Mouse (Mus musculus) liver, embryonic 12.5 days (tissue): ENCODE results near the gene Btaf1. TPM values are rescaled to one million over a fixed set of nuclear protein-coding genes. Genes with fewer than 3 reads are reported as not detected.

Source experiments
- ATAC-seq: fragments of 200-750 bp; cut with Nextera tagmentation; 2 replicates; pipeline ENCODE4 v1.8.0; 2017; ENCODE audit warnings: moderate number of reproducible peaks, mild to moderate bottlenecking, moderate library complexity
- H3K27ac ChIP-seq: fragments of 300-500 bp; sonication (generic); 2 replicates; pipeline ENCODE4 v1.5.1; 2016; ENCODE audit warnings: mild to moderate bottlenecking
- H3K27me3 ChIP-seq: fragments of 300-500 bp; sonication (generic); replicated peaks from 2 replicates; pipeline ENCODE4 v1.6.1; 2016; ENCODE audit warnings: mild to moderate bottlenecking, moderate library complexity
- H3K36me3 ChIP-seq: fragments of 300-500 bp; sonication (generic); 2 replicates; pipeline ENCODE4 v1.6.1; 2016; ENCODE audit warnings: mild to moderate bottlenecking, moderate library complexity
- H3K4me1 ChIP-seq: fragments of 300-500 bp; sonication (generic); 2 replicates; pipeline ENCODE4 v1.6.1; 2016
- H3K4me2 ChIP-seq: fragments of 300-500 bp; sonication (generic); 2 replicates; pipeline ENCODE4 v1.6.1; 2016; ENCODE audit warnings: mild to moderate bottlenecking, moderate library complexity
- H3K4me3 ChIP-seq: fragments of 300-500 bp; sonication (generic); 2 replicates; pipeline ENCODE4 v1.5.1; 2016; ENCODE audit warnings: mild to moderate bottlenecking, moderate library complexity
- H3K9ac ChIP-seq: fragments of 300-500 bp; sonication (generic); 2 replicates; pipeline ENCODE4 v1.6.1; 2016; ENCODE audit warnings: mild to moderate bottlenecking, moderate library complexity
- H3K9me3 ChIP-seq: fragments of 300-500 bp; sonication (generic); replicated peaks from 2 replicates; pipeline ENCODE4 v1.6.1; 2016; ENCODE audit warnings: mild to moderate bottlenecking, moderate library complexity
- WGBS: fragments of 180-500 bp; shearing (Covaris S2); methylation state at CpG from one replicate; pipeline ENCODE4 v1.1.7; 2016; ENCODE audit not compliant: insufficient replicate concordance; 5-methylcytosine and 5-hydroxymethylcytosine counted together
- polyA plus RNA-seq: library from polyadenylated mRNA; unstranded; fragments of >200 nt; fragmentation: Nextera tagmentation; extraction: Ambion mirVana; gene quantifications from 2 replicates; pipeline ENCODE4 v1.2.1, GENCODE M21; 2016

Btaf1 gene
- polyA plus RNA-seq, 1 experiment from 2014 or later = 23.0 TPM

DNA sequence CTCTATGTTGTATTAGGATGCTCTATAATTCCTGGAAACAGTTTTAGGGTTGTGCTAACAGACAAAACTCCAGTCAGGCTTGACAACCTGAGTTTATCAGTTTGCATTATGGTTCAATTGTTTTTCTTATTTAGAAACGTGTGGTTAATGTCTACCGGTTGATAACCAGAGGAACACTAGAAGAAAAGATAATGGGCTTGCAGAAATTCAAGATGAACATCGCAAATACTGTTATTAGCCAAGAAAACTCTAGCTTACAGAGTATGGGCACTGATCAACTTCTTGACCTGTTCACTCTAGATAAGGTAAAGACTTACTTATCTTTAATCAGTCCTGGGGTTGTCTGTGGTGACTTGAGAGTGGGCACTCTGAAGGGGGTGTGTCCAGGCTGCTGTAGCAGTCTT lies 84.0 kb downstream of the Btaf1 start:
- Histone ChIP-seq H3K36me3 (peaks cover 95% of the 10 kb centered on the region), H3K27me3 (no peaks in the 10 kb centered on the region), H3K4me2 (peak overlapping the region; percentile 32; the same call in 1 of the 2 replicates), H3K4me3 (no peak overlapping the region), H3K9ac (no peak overlapping the region), H3K9me3 (no peaks in the 10 kb centered on the region), H3K27ac (peak overlapping the region; percentile 76), H3K4me1 (peaks cover 32% of the 10 kb centered on the region)
- WGBS = 26% methylated on average over 3 of the region's 3 CpGs
- ATAC-seq = peak; percentile 91

DNA sequence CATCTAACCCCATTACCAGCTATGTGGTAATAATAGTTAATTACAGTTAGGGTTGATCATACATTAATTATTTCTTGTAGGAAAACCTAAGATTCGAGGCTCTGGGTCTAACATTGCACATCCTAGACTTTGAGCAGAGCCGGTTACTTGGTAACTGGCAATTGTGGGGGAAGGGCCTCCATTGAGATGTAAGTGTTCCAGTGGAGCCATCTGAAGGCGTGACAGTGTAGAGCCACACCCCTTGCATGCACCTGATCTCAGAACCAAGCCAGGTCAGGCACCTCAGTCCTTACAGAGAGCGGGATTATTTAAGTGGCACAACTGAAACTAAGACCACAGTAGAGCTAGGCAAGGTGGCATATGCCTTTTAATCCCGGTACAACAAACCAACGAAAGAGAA lies 87.6 kb downstream of the Btaf1 start:
- H3K9me3 ChIP-seq = no peaks in the 10 kb centered on the region
- peaks cover 62% of the 10 kb centered on the region for H3K36me3 ChIP-seq
- H3K27ac ChIP-seq = no peak overlapping the region
- no peak overlapping the region for H3K4me3 ChIP-seq
- H3K4me2 ChIP-seq = no peak overlapping the region
- peaks cover 35% of the 10 kb centered on the region for H3K4me1 ChIP-seq
- no peaks in the 10 kb centered on the region for H3K27me3 ChIP-seq
- H3K9ac ChIP-seq = no peak overlapping the region
- 87% methylated on average over 6 of the region's 6 CpGs for WGBS
- no peak for ATAC-seq

DNA sequence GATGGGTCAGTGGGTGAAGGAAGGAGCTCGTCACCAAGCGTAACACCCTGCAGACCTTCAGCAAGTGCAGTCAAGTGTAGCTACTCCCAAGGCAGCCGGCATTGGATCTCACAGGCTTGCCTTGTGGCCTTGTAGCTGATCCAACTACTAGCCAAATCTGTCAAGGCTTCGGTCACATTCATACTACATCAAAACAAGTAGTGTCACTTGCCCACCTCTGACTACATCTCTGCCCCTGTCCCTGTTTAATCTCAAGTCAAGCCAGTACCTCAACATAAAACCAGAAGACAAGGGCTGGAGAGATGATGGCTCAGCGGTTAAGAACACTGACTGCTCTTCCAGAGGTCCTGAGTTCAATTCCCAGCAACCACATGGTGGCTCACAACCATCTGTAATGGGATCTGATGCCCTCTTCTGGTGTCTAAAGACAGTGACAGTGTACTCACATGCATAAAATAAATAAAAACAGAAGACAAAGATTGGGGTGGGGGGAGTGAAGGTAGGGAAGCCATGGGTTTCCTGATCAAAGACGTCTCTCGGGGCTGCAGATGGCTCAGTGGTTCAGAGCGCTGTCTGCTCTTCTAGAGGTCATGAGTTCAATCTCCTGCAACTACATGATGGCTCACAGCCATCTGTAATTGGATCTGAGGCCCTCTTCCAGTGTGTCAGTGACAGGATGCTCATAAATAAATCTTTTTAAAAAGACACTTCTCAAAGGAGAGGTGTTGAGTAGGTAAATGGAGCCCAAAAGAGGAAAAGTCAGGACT lies 88.5 kb downstream of the Btaf1 start:
- WGBS = 89% methylated on average over 8 of the region's 8 CpGs
- H3K4me1 ChIP-seq = peaks cover 35% of the 10 kb centered on the region
- no peak overlapping the region for H3K9ac ChIP-seq
- H3K27ac ChIP-seq = no peak overlapping the region
- no peak overlapping the region for H3K4me2 ChIP-seq
- H3K27me3 ChIP-seq = no peaks in the 10 kb centered on the region
- no peak for ATAC-seq
- no peak overlapping the region for H3K4me3 ChIP-seq
- H3K9me3 ChIP-seq = no peaks in the 10 kb centered on the region
- peaks cover 53% of the 10 kb centered on the region for H3K36me3 ChIP-seq

DNA sequence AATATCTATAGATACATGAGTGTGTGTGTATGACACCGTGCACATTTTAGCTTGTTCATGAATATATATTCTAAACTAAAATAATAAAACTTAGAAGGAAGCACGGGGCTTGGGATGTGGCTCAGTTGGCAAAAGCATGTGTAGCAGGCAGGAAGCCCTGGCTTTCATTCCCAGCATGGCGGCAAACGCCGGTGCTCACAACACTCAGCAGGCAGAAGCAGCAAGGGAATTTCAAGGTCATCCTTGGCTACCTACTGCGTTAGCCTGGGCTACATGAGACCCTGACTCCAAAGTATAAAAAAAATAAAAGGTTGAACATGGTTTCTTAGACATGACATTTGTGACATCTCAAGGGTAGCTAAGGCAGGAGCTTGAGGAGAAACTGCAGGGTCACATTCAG lies 91.0 kb downstream of the Btaf1 start:
- ATAC-seq = no peak
- Histone ChIP-seq H3K9ac (no peak overlapping the region), H3K27ac (no peak overlapping the region), H3K36me3 (peaks cover 29% of the 10 kb centered on the region), H3K27me3 (no peaks in the 10 kb centered on the region), H3K4me1 (peaks cover 28% of the 10 kb centered on the region), H3K9me3 (no peaks in the 10 kb centered on the region), H3K4me3 (no peak overlapping the region), H3K4me2 (no peak overlapping the region)
- WGBS = 85% methylated on average over 6 of the region's 6 CpGs

DNA sequence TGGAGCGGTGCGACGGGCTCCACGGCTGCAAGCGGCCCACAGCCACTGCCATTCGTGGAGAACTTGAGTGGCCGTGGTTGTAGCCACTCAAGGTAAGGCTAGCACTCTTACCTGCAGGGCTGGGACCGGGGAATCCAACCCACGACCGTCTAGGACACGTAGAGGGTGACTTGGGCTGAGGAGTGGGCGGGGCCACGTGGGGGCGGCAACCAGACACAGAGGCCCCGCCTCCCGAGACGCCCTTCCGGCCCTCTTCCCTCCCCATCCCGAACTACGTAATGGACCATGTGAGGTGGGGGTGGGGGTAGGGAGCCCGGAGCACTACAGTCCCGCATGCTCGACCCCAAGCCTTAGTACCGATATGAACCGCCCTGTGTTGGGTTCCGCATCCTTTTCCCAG lies 92.5 kb downstream of the Btaf1 start:
- peaks cover 14% of the 10 kb centered on the region for H3K36me3 ChIP-seq
- peaks cover 28% of the 10 kb centered on the region for H3K4me1 ChIP-seq
- no peaks in the 10 kb centered on the region for H3K9me3 ChIP-seq
- peak overlapping the region; percentile 62 for H3K4me3 ChIP-seq
- peak; percentile 91 for ATAC-seq
- peak overlapping the region; percentile 66 for H3K9ac ChIP-seq
- no peaks in the 10 kb centered on the region for H3K27me3 ChIP-seq
- no peak overlapping the region for H3K27ac ChIP-seq
- 4% methylated on average over 26 of the region's 26 CpGs for WGBS
- peak overlapping the region; percentile 84 for H3K4me2 ChIP-seq

DNA sequence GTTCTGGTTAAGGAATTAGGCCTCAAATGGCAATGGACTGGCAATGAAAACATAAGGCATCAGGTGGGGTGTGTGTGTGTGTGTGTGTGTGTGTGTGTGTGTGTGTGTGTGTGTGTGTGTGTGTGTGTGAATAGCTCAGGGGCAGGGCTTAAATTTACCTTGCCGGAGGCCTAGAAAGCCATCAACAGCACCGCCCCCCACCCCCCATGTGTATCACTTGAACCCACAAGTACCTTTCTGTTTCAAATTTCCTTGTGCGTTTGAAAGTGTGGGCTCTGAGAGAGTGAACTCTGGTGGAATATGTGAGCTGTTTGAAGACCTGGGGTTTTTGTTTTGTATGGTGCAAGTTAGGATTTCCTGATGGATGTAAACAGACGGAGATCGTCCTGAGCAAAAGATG lies 93.1 kb downstream of the Btaf1 start:
- Histone ChIP-seq H3K4me1 (peaks cover 28% of the 10 kb centered on the region), H3K9ac (peak overlapping the region; percentile 66; the same call in 1 of the 2 replicates), H3K27ac (no peak overlapping the region), H3K4me2 (peak overlapping the region; percentile 84), H3K27me3 (no peaks in the 10 kb centered on the region), H3K36me3 (peaks cover 9% of the 10 kb centered on the region), H3K4me3 (peak overlapping the region; percentile 62), H3K9me3 (no peaks in the 10 kb centered on the region)
- peak; percentile 25; the same call in 1 of the 2 replicates for ATAC-seq
- 59% methylated on average over 5 of the region's 5 CpGs for WGBS

DNA sequence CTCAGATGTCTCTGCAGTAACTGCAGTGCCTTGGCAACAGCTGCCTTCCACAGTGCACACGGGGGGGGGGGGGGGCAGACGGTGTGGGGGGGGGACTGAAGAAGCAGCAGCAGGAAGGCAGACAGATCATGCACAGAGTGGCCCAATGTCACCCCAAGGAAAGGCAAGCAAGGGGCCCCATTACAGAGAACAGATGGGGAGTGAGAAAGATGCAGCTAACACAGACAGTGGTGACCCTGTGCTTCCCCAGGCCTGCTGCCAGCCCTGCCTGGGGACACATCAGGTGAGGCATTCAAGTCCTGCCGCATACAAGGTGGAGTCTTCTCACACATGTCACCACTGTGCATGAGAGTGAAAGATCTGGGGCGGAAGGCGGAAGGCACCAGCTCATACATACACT lies 94.7 kb downstream of the Btaf1 start:
- peaks cover 28% of the 10 kb centered on the region for H3K4me1 ChIP-seq
- H3K9me3 ChIP-seq = no peaks in the 10 kb centered on the region
- H3K4me2 ChIP-seq = no peak overlapping the region
- no peaks in the 10 kb centered on the region for H3K36me3 ChIP-seq
- H3K27me3 ChIP-seq = no peaks in the 10 kb centered on the region
- no peak for ATAC-seq
- H3K27ac ChIP-seq = no peak overlapping the region
- H3K4me3 ChIP-seq = no peak overlapping the region
- no peak overlapping the region for H3K9ac ChIP-seq
- WGBS = 64% methylated on average over 5 of the region's 5 CpGs

DNA sequence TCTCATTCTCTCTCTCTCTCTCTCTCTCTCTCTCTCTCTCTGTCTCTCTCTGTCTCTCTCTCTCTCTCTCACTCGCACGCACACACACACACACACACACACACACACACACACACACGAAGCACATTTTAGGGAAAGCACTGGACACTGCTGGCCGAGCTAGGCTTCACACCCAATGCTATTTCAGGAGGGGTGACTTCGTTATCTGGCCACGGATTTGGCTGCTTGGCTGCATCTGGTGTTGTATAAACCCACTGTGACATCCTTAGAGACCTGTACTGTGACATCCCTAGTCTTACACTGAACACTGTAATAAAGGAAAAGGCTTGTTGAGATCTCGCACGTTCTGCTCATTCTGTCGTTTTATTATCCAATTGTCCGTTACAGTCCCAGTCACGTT lies 95.1 kb downstream of the Btaf1 start:
- Histone ChIP-seq H3K9ac (no peak overlapping the region), H3K4me3 (no peak overlapping the region), H3K27ac (no peak overlapping the region), H3K27me3 (no peaks in the 10 kb centered on the region), H3K4me1 (peaks cover 28% of the 10 kb centered on the region), H3K4me2 (no peak overlapping the region), H3K9me3 (no peaks in the 10 kb centered on the region), H3K36me3 (no peaks in the 10 kb centered on the region)
- 77% methylated on average over 11 of the region's 11 CpGs for WGBS
- no peak for ATAC-seq

DNA sequence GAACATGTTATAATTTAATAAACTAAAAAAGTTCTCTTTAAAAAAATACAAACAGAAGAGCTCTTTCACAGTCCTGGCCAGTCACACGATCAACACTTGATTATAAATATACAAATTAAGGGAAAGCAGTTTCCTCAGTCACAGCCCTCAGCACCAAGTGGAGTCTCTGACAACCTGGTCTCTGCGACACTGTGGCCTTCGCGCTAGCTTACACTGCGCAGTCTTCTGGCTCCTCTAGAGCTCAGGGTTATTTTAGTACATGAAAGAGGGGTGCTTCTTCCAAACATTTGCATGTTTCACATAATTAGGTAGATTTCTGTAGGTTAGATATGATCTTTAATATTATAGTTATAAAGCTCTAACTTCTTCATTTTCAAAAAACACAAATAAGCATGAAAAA lies 96.3 kb downstream of the Btaf1 start:
- Histone ChIP-seq H3K4me1 (peaks cover 28% of the 10 kb centered on the region), H3K4me2 (no peak overlapping the region), H3K4me3 (no peak overlapping the region), H3K36me3 (no peaks in the 10 kb centered on the region), H3K9me3 (no peaks in the 10 kb centered on the region), H3K27ac (no peak overlapping the region), H3K27me3 (no peaks in the 10 kb centered on the region), H3K9ac (no peak overlapping the region)
- 88% methylated on average over 5 of the region's 5 CpGs for WGBS
- ATAC-seq = no peak

DNA sequence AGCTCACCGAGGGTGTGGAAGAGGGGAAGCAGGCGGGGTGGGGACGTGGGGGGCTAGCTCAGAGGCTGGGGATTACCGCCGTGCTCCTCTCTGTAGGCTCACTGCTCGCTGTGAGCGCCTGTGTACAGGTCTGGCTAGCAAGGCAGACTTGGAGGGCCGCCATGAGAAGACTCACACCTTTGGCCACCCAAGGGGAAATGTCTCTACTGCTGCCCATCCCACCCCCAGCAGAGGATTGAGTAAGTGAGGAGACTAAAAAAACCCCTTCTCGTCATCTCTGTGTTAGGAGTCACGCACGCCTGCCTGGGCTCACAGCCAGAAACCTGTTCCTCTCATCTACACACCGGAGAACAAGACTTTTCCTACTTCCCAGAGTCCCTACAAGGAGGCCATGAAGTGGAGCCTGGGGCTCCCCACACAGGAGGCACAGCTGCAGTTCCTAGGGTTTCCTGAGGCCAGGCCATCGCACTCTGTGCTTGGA lies 100.0 kb downstream of the Btaf1 start:
- ATAC-seq = no peak
- H3K36me3 ChIP-seq = no peaks in the 10 kb centered on the region
- no peak overlapping the region for H3K4me3 ChIP-seq
- no peak overlapping the region for H3K27ac ChIP-seq
- no peaks in the 10 kb centered on the region for H3K27me3 ChIP-seq
- WGBS = 70% methylated on average over 13 of the region's 13 CpGs
- no peak overlapping the region for H3K4me2 ChIP-seq
- no peaks in the 10 kb centered on the region for H3K9me3 ChIP-seq
- peaks cover under 1% of the 10 kb centered on the region for H3K4me1 ChIP-seq
- H3K9ac ChIP-seq = no peak overlapping the region

DNA sequence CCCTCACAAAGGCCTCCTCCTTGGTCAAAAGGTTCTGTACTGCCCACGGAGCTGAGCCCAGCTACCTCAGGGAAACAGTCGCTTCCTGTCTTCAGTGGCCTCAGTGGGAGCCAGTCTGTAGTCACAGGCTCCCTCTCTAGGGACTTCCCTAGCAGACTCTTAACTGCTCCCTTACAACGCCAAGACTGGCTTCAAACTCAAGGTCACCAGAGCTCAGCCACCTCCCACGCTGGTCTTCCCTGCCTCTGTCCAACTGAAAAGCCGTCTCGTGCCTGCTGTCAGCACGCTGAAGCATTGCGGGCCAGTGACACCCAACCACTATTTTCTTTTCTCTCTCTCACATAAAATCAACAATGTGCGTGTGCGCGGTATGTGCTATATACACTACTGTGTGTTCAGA lies 100.5 kb downstream of the Btaf1 start:
- Histone ChIP-seq H3K4me2 (no peak overlapping the region), H3K27me3 (no peaks in the 10 kb centered on the region), H3K36me3 (no peaks in the 10 kb centered on the region), H3K4me1 (no peaks in the 10 kb centered on the region), H3K27ac (no peak overlapping the region), H3K9me3 (no peaks in the 10 kb centered on the region), H3K9ac (no peak overlapping the region), H3K4me3 (no peak overlapping the region)
- WGBS = 71% methylated on average over 11 of the region's 11 CpGs
- ATAC-seq = no peak

DNA sequence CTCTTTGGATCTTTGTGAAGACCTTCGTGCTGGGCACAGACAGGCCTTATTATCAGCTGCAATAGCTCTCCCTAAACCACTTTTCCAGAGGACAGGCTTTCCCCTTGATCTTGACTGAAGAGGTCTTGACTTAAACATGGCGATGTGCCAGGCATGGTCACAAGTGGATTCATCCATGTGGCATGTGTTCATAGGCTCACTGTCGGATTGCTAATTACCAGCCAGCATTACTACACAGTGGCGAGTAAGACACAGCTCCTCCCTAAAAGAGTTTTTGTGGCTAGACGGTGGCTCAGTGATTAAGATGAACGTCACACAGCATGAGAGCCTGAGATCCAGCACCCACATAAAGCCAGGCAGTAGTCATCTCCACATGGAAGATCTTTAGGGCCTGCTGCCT lies 103.9 kb downstream of the Btaf1 start:
- Histone ChIP-seq H3K9me3 (no peaks in the 10 kb centered on the region), H3K4me1 (no peaks in the 10 kb centered on the region), H3K36me3 (no peaks in the 10 kb centered on the region), H3K27me3 (no peaks in the 10 kb centered on the region), H3K4me2 (no peak overlapping the region), H3K4me3 (no peak overlapping the region), H3K9ac (no peak overlapping the region), H3K27ac (no peak overlapping the region)
- ATAC-seq = no peak
- 77% methylated on average over 6 of the region's 6 CpGs for WGBS

DNA sequence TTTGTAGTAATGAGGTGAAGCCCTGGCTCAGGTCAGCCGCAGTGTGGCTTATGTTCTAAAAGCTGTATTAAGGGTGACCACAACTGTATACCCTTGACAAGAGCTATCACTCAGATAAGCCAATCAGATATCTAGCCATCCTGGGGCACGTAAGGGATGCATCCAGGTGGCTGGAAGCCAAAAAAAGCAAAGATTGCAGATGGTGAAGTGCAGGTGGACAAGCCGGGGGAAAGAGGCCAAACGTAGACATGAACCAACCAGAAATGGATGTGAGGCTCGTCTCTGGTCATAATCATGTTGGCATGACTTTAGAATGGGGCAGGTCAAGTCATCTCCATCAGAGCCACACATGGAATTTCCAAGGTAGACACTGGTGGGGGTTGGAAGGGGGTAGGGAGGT lies 105.6 kb downstream of the Btaf1 start:
- no peak overlapping the region for H3K4me3 ChIP-seq
- H3K9ac ChIP-seq = no peak overlapping the region
- H3K27me3 ChIP-seq = no peaks in the 10 kb centered on the region
- H3K4me1 ChIP-seq = no peaks in the 10 kb centered on the region
- H3K9me3 ChIP-seq = no peaks in the 10 kb centered on the region
- H3K36me3 ChIP-seq = no peaks in the 10 kb centered on the region
- no peak for ATAC-seq
- no peak overlapping the region for H3K27ac ChIP-seq
- 76% methylated on average over 5 of the region's 5 CpGs for WGBS
- no peak overlapping the region for H3K4me2 ChIP-seq
